8 mouse cellular contexts compared by ENCODE assay signal in the genomic region with DNA sequence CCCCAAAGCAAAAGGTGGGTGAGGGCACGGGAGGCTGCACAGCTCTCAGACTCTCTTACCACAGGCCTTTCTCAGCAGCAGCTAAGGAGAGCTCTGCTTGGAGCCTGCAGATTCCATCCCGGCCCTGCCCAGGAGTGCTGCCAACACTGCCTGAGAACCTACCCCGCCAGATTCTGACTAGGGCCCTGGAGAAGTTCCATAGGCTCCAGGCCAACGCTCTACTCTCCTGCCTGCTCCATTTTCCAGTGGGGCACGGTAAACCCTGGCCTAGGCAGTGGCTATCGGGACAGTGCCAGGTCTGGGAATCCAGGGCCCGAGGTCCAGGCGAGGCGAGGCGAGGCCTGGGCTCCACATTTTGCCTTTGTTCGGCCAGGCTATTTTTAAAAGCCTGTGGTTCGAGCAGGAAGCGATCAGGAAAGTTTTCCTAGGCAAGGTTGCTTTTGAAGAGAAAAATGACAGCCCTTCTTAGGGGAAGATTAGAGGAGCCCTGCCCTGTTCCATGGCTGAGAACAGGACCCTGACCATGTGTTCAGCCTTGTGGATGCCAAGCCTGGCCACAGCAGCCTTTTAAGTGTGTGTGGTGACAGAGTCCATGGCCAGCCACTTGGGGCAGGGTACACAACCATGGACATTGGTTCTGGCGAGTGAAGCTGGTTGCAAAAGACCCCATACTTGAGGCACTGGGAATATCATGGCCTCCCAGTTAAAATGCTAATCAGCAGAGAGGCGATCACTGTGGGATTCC.
DNase-seq lines count a peak whose midpoint lies in the region; ATAC-seq and TF ChIP-seq lines count a peak whose summit lies in the region.

No protein-coding gene starts in this region.

- H3K4me3 ChIP-seq in intestine, embryonic 16.5 days (ENCODE audit: low read length), result no peak overlapping the region
- H3K4me3 ChIP-seq in myocyte, result no peak overlapping the region

- peaks cover 13% of the 10 kb centered on the region for H3K36me3 ChIP-seq in intestine, embryonic 16.5 days (ENCODE audit: control insufficient read depth, insufficient read depth, low read length)
- H3K36me3 ChIP-seq in myocyte (ENCODE audit: control insufficient read depth, insufficient read depth), result peaks cover 26% of the 10 kb centered on the region

- 0 out of 2 replicates have a peak, but pooled peaks have one; percentile 32 for ATAC-seq in intestine, embryonic 16.5 days
- ATAC-seq in megakaryocyte progenitor cell, adult 5-6 weeks (replicated peaks; ENCODE audit: poor library complexity), result no peak

- peaks cover 5% of the 10 kb centered on the region; the same call in 1 of the 2 replicates for H3K4me1 ChIP-seq in intestine, embryonic 16.5 days (ENCODE audit: control insufficient read depth, insufficient read depth, low read length)

- no peaks in the 10 kb centered on the region for H3K9me3 ChIP-seq in intestine, embryonic 16.5 days (ENCODE audit: control insufficient read depth, low read length)

- DNase-seq in MN1 (ENCODE audit: low spot score), result peak; percentile 51
- DNase-seq in cerebellum, adult 11-12 months, result peak; percentile 95
- DNase-seq in gastrocnemius, adult 8-10 months (ENCODE audit: low spot score in 2 of 2), result peak; percentile 91 to 95
- peak; percentile 88 for DNase-seq in left cerebral cortex, adult 18-20 months (ENCODE audit: low spot score in 2 of 2)
- no peak for DNase-seq in B cell, adult 2 months

- H3K27ac ChIP-seq in intestine, embryonic 16.5 days (ENCODE audit: low read length), result peak overlapping the region; percentile 46

- H3K4me2 ChIP-seq in intestine, embryonic 16.5 days (ENCODE audit: low read depth, low read length), result no peak overlapping the region
- H3K4me2 ChIP-seq in myocyte (ENCODE audit: low read depth), result peak overlapping the region; percentile 26

- no peak for TF ChIP-seq POLR2A in myocyte (IDR thresholded peaks at IDR 0.05; ENCODE audit: insufficient read length, low read depth)

- no peaks in the 10 kb centered on the region for H3K79me2 ChIP-seq in myocyte (ENCODE audit: control insufficient read depth, insufficient read depth)

- no peak overlapping the region for H3ac ChIP-seq in myocyte (ENCODE audit: control insufficient read depth, insufficient read length)

- H3K9ac ChIP-seq in intestine, embryonic 16.5 days (ENCODE audit: low read depth, low read length), result no peak overlapping the region

- WGBS in intestine, embryonic 16.5 days, result 72% methylated on average over 15 of the region's 15 CpGs

- no peaks in the 10 kb centered on the region for H3K27me3 ChIP-seq in intestine, embryonic 16.5 days (replicated peaks; ENCODE audit: control insufficient read depth, insufficient read depth, low read length)
- no peaks in the 10 kb centered on the region for H3K27me3 ChIP-seq in myocyte (ENCODE audit: control insufficient read depth, insufficient read depth, insufficient read length)

TF ChIP-seq in myocyte, 11 proteins besides CTCF, POLR2A, EP300 and RAD21:
- TF ChIP-seq E2F4 (IDR thresholded peaks at IDR 0.05; ENCODE audit: insufficient read depth), result no peak
- TF ChIP-seq POLR2AphosphoS2 (IDR thresholded peaks at IDR 0.05; ENCODE audit: insufficient read length, low read depth), result peak; percentile 12
- TF ChIP-seq TCF12 (IDR thresholded peaks at IDR 0.05; ENCODE audit: insufficient read depth, poor library complexity, severe bottlenecking), result no peak
- TF ChIP-seq MYOD1 (IDR thresholded peaks at IDR 0.05; ENCODE audit: control insufficient read depth in 1 of 3, insufficient read length in 2 of 3, low read depth in 2 of 3), result peak in 1 of 3 experiments; percentile 16
- no peak for TF ChIP-seq USF1 (IDR thresholded peaks at IDR 0.05; ENCODE audit: low read depth)
- no peak for TF ChIP-seq MAX (IDR thresholded peaks at IDR 0.05; ENCODE audit: low read depth)
- TF ChIP-seq CEBPB (IDR thresholded peaks at IDR 0.05; ENCODE audit: insufficient read depth, poor library complexity, severe bottlenecking), result no peak

Comparison
In these comparisons a context has a peak if more than half of its experiments do, and no peak if none do; other contexts are left out.
1. DNase-seq: peak in MN1 (single experiment), cerebellum, adult 11-12 months (single experiment), gastrocnemius, adult 8-10 months (2 of 2) and left cerebral cortex, adult 18-20 months (2 of 2); none in B cell, adult 2 months (0 of 2).